Mouse (Mus musculus): ENCODE measurements around the gene Terf2.
"Not testable (repeated sequence)": the region's sequence is repeated elsewhere in the genome, so short reads cannot be mapped to it uniquely, and the experiment has no call there.

Gene Terf2

GRCm38 (mm10) chr8:107056973-107057369 lies 39.4 kb downstream of the Terf2 start:
- DNase-seq: peak in 1 of 2 experiments; percentile 12

GRCm38 (mm10) chr8:107056076-107056972 lies 40.0 kb downstream of the Terf2 start, which contains the start of the genes Cog8 and Nip7:
TSS of gene Cog8 (minus strand) at chr8:107056689.
TSS of gene Nip7 (plus strand) at chr8:107056877.
- DNase-seq: peak; percentile 96 to 98

- no peak for DNase-seq
These were observed 44.3 kb downstream of the Terf2 start for GRCm38 (mm10) chr8:107052046-107052445.

GRCm38 (mm10) chr8:107049480-107049879 lies 46.9 kb downstream of the Terf2 start:
- no peak for DNase-seq

- peak; percentile 82 to 92 for DNase-seq
These were observed 48.0 kb downstream of the Terf2 start, which contains the start of gene Pdf for GRCm38 (mm10) chr8:107048061-107048941. TSS of gene Pdf (minus strand) at chr8:107048614.

- DNase-seq: no peak
These were observed 49.4 kb downstream of the Terf2 start for GRCm38 (mm10) chr8:107046976-107047375.

- no peak for DNase-seq
These were observed 50.9 kb downstream of the Terf2 start for GRCm38 (mm10) chr8:107045478-107045877.

- no peak for DNase-seq
These were observed 55.7 kb downstream of the Terf2 start for GRCm38 (mm10) chr8:107040632-107041031.

GRCm38 (mm10) chr8:107036626-107037025 lies 59.7 kb downstream of the Terf2 start:
- DNase-seq: peak; percentile 32 to 66

GRCm38 (mm10) chr8:107035641-107036040 lies 60.7 kb downstream of the Terf2 start:
- no peak for DNase-seq

- not testable (repeated sequence) for DNase-seq
These were observed 62.7 kb downstream of the Terf2 start for GRCm38 (mm10) chr8:107033609-107034008.

GRCm38 (mm10) chr8:107031577-107032090 lies 64.7 kb downstream of the Terf2 start:
- DNase-seq: no peak

- peak; percentile 97 for DNase-seq
These were observed 65.4 kb downstream of the Terf2 start, which contains the start of gene Vps4a for GRCm38 (mm10) chr8:107030650-107031576. TSS of gene Vps4a (plus strand) at chr8:107031222.

GRCm38 (mm10) chr8:107030058-107030457 lies 66.3 kb downstream of the Terf2 start:
- no peak for DNase-seq

GRCm38 (mm10) chr8:107029310-107029709 lies 67.0 kb downstream of the Terf2 start:
- DNase-seq: no peak

GRCm38 (mm10) chr8:107023479-107023878 lies 72.9 kb downstream of the Terf2 start:
- DNase-seq: no peak

All from kidney, postnatal 25 days (tissue).